Mouse (Mus musculus): Measurements from ENCODE around the gene Ptpn23.
"Not testable (repeated sequence)": the region's sequence is repeated elsewhere in the genome, so short reads cannot be mapped to it uniquely, and the experiment has no call there.

Ptpn23 gene

DNA sequence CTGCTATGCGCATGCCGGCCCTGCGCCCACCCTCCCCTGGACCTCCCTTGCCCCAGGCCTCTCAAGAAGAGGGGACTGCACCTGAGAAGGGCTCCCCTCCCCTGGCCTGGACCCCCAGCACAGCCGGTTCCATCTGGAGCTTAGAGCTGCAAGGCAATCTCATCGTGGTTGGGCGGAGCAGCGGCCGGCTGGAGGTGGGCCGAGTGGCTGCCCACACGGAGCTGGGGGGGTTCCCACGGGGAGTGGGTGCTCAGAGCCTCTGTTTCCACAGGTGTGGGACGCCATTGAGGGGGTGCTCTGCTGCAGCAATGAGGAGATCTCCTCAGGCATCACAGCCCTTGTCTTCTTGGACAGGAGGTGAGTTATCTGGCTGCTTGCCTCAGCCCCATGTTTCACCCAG is 26.7 kb downstream of the Ptpn23 start:
- no peak for DNase-seq (ENCODE audit: low spot score in 2 of 2)

GRCm38 (mm10) chr9:110380662-110381061 is 27.4 kb downstream of the Ptpn23 start:
- DNase-seq (ENCODE audit: low spot score in 2 of 2) = no peak

DNA sequence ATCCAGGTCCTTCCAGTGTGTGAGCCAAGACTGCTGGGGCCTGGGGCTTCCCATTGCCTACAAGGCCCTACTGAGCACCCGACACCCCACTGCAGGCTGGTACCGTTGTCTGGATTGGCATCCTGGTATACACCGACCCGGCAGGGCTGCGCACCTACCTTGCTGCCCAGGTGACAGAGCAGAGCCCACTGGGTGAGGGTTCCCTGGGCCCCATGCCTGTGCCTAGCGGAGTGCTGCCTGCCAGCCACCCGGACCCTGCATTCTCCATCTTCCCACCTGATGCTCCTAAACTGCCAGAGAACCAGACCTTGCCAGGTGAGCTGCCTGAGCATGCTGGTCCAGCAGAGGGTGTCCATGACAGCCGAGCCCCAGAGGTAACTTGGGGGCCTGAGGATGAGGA is 28.7 kb downstream of the Ptpn23 start:
- no peak for DNase-seq (ENCODE audit: low spot score in 2 of 2)

DNA sequence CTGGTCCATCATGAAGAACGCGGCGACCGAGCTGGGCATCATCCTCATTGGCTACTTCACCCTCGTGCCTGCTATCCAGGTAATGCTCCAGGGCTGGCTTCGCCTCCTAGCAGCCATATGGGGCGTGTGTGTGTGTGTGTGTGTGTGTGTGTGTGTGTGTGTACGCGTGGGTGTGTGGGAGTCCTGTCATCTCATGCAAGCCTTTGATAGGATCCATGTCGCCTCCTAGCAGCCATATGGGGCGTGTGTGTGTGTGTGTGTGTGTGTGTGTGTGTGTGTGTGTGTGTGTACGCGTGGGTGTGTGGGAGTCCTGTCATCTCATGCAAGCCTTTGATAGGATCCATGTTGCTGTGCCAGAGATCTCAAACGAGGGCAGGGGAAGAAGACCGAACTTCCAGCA is 30.4 kb downstream of the Ptpn23 start:
- DNase-seq (ENCODE audit: low spot score in 2 of 2) = not testable (repeated sequence)

GRCm38 (mm10) chr9:110375668-110376067 is 32.3 kb downstream of the Ptpn23 start:
- DNase-seq (ENCODE audit: low spot score in 2 of 2) = no peak

GRCm38 (mm10) chr9:110373871-110374270 is 34.1 kb downstream of the Ptpn23 start:
- no peak for DNase-seq (ENCODE audit: low spot score in 2 of 2)

DNA sequence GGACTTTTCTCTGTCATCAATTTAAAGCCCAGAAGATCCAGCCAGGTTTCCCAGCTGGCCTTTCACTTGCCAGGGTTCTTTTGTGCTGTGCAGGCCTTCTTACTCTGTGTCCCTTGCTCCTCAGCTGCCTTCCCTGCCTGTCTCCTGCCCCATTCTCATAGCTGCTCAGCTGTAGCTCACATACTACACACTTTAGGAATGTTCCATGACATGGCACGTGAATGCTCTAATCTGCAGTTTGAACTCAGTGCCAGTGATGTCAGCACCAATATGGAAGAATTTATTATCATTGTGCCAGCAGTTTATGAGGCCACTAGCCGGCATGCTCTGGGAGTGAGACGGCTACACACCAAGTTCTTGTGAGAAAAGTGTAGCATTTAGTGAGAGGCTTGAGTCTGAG is 38.2 kb downstream of the Ptpn23 start:
- no peak for DNase-seq (ENCODE audit: low spot score in 2 of 2)

DNA sequence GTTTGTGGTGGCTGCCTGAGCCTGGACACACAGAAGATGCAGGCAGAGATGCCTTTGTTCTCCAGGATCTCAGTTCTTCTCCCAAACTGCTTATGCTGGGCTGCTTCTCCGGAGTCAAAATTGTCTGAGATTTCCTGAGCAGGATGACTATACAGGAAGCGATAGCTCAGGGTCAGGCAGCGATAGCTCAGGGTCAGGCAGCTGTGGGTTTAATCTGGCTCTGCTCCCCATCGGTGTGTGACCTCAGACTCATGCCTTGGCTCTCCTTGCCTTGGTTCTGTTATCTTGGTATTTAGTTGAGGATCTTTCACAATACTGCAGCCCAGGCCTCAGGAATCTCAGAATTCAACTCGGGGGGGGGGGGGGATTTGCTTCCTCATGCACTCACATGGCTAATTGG is 41.3 kb downstream of the Ptpn23 start:
- DNase-seq (ENCODE audit: low spot score in 2 of 2) = no peak

- no peak for DNase-seq (ENCODE audit: low spot score in 2 of 2)
Measured at GRCm38 (mm10) chr9:110362337-110362736, 45.7 kb downstream of the Ptpn23 start.

DNA sequence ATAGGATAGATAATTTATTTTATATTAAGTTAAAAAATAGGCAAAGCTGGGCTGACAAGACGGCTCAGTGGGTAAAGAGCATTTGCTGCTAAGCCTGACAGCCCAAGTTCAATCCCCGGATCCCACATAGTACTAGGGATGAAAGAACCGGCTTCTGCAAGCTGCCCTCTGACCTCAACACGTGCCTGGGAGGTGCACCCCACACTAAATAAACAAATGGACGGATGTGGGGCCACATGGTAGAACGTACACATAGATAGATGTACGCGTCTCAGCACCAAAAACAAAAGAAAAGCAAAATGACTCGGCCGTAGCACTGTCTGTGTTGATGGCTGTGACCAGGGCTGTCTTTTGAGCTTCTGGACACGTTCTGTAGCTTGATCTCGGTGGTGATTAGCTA is 46.7 kb downstream of the Ptpn23 start:
- DNase-seq (ENCODE audit: low spot score in 2 of 2) = no peak

DNA sequence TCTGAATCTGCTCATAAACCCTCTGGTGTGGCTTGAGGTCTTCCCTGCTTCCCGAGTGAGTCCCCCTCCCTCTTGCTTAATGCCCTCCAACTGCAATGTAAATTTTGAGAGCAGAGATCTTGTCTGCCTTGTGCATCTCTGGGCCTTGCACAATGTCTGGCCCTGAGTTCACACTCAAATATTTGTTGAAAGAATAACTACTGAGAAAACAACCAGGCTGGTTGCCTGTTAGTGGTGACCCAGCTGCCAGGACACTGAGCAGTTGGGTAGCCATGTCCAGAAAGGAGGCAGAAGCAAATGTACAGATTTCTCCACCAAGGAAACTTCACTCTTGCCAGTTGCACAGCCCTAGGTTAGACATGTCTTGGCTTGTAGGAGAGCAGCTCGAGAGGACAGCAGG is 49.7 kb downstream of the Ptpn23 start:
- no peak for DNase-seq (ENCODE audit: low spot score in 2 of 2)

- DNase-seq (ENCODE audit: low spot score in 2 of 2) = no peak
Measured at GRCm38 (mm10) chr9:110351932-110352632, 55.9 kb downstream of the Ptpn23 start.

DNA sequence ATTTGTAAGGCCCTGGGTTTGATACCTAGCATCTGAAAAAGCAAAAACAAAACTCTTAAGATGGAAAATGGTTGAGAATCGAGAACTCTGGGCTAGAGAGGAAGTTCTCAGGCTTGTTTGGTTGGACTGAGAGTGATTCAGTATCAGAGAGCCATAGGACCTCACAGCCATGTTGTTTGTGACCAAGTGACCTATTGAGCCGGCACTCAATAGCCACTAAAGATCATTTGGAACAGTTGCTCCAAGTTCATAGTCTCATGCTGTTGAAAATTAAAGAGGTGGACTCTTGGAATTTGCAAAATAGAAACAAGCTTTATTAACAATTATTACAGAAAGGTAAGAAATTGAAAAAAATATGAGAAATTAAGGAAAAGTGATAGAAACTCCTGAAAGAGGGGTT is 56.7 kb downstream of the Ptpn23 start:
- DNase-seq (ENCODE audit: low spot score in 2 of 2) = no peak

GRCm38 (mm10) chr9:110350612-110351011 is 57.4 kb downstream of the Ptpn23 start:
- no peak for DNase-seq (ENCODE audit: low spot score in 2 of 2)

DNA sequence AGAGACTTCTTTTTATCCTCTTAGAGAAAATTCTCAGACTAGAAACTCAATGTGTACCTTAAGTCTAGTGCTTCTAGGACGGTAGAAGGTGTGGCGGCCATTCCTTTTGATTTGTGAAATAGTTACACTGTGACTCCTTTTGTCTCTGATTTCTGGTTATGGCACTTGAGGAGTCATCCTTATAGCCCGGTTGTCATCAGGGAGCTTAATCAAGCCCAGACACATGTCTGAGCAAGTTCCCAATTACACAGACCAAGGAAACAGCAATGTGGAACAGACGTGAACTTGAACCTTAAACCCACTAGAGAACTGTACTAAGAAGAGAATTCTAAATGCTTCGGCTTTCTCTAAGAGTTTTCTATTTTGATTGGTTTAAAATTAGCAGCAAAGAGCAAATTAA is 57.8 kb downstream of the Ptpn23 start:
- DNase-seq (ENCODE audit: low spot score in 2 of 2) = no peak

GRCm38 (mm10) chr9:110348899-110349298 is 59.1 kb downstream of the Ptpn23 start:
- no peak for DNase-seq (ENCODE audit: low spot score in 2 of 2)

- no peak for DNase-seq (ENCODE audit: low spot score in 2 of 2)
Measured at GRCm38 (mm10) chr9:110345057-110345739, 62.8 kb downstream of the Ptpn23 start.

DNA sequence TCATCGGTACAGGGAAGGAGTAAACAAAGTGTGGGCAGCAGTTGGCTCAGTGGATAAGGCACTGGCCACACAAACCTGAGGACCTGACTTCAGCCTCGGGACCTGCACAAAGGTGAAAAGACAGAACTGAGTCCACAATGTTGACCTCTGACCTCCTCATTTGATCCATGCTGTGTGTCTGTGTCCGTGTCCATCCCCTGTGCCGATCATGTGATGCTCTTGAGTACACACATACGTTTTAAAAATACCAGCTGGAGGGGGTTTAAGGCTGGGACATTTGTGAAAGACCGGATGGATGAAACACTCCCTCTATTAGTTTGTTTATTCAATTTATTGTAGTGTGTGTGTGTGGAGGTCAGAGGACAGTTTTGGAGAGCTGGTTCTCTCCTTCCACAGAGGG is 64.2 kb downstream of the Ptpn23 start:
- DNase-seq (ENCODE audit: low spot score in 2 of 2) = no peak

GRCm38 (mm10) chr9:110342008-110342407 is 66.0 kb downstream of the Ptpn23 start:
- no peak for DNase-seq (ENCODE audit: low spot score in 2 of 2)

- no peak for DNase-seq (ENCODE audit: low spot score in 2 of 2)
Measured at GRCm38 (mm10) chr9:110340037-110340750, 67.8 kb downstream of the Ptpn23 start.
